Mouse (Mus musculus): ENCODE data around the gene Adam10. TPM values are rescaled to one million over a fixed set of nuclear protein-coding genes. Genes with fewer than 3 reads are reported as not detected.

The Adam10 gene
- polyA plus RNA-seq (2012; rRNA removed), result 37.8 and 42.9 TPM in 2 replicates

- peak; percentile 93 to 98 for DNase-seq (ENCODE audit: extremely low spot score in 1 of 2, low spot score in 1 of 2)
These were observed at the start of gene Adam10 for GRCm38 (mm10) chr9:70678682-70679131. Gene Adam10, plus strand, starts transcription at chr9:70678997.

GRCm38 (mm10) chr9:70629711-70630110, 49.1 kb upstream of the Adam10 start:
- no peak for DNase-seq (ENCODE audit: extremely low spot score in 1 of 2, low spot score in 1 of 2)

- no peak for DNase-seq (ENCODE audit: extremely low spot score in 1 of 2, low spot score in 1 of 2)
These were observed 47.1 kb upstream of the Adam10 start for GRCm38 (mm10) chr9:70631665-70632064.

GRCm38 (mm10) chr9:70636748-70637147, 42.0 kb upstream of the Adam10 start:
- no peak for DNase-seq (ENCODE audit: extremely low spot score in 1 of 2, low spot score in 1 of 2)

- DNase-seq (ENCODE audit: extremely low spot score in 1 of 2, low spot score in 1 of 2), result no peak
These were observed 28.5 kb upstream of the Adam10 start for GRCm38 (mm10) chr9:70650260-70650659.

- DNase-seq (ENCODE audit: extremely low spot score in 1 of 2, low spot score in 1 of 2), result no peak
These were observed 27.8 kb upstream of the Adam10 start for GRCm38 (mm10) chr9:70650994-70651393.

- DNase-seq (ENCODE audit: extremely low spot score in 1 of 2, low spot score in 1 of 2), result peak in 1 of 2 experiments; percentile 25
These were observed 26.6 kb upstream of the Adam10 start for GRCm38 (mm10) chr9:70652221-70652620.

GRCm38 (mm10) chr9:70653875-70654274, 24.9 kb upstream of the Adam10 start:
- no peak for DNase-seq (ENCODE audit: extremely low spot score in 1 of 2, low spot score in 1 of 2)

GRCm38 (mm10) chr9:70654496-70654895, 24.3 kb upstream of the Adam10 start:
- DNase-seq (ENCODE audit: extremely low spot score in 1 of 2, low spot score in 1 of 2), result peak in 1 of 2 experiments; percentile 36

GRCm38 (mm10) chr9:70655764-70656129, 23.1 kb upstream of the Adam10 start:
- DNase-seq (ENCODE audit: extremely low spot score in 1 of 2, low spot score in 1 of 2), result no peak

GRCm38 (mm10) chr9:70656130-70657007, 22.4 kb upstream of the Adam10 start, which contains the start of gene Gm10642:
Gene Gm10642, plus strand, starts transcription at chr9:70656251.
- DNase-seq (ENCODE audit: extremely low spot score in 1 of 2, low spot score in 1 of 2), result peak; percentile 62 to 64

GRCm38 (mm10) chr9:70657013-70657967, 21.5 kb upstream of the Adam10 start, which contains the start of gene Mindy2:
Gene Mindy2, minus strand, starts transcription at chr9:70657174.
- peak; percentile 88 to 97 for DNase-seq (ENCODE audit: extremely low spot score in 1 of 2, low spot score in 1 of 2)

- no peak for DNase-seq (ENCODE audit: extremely low spot score in 1 of 2, low spot score in 1 of 2)
These were observed 20.5 kb upstream of the Adam10 start for GRCm38 (mm10) chr9:70658266-70658665.

- DNase-seq (ENCODE audit: extremely low spot score in 1 of 2, low spot score in 1 of 2), result no peak
These were observed 13.9 kb upstream of the Adam10 start for GRCm38 (mm10) chr9:70664847-70665246.

GRCm38 (mm10) chr9:70665372-70666145, 13.2 kb upstream of the Adam10 start:
- DNase-seq (ENCODE audit: extremely low spot score in 1 of 2, low spot score in 1 of 2), result no peak

GRCm38 (mm10) chr9:70666811-70667210, 12.0 kb upstream of the Adam10 start:
- DNase-seq (ENCODE audit: extremely low spot score in 1 of 2, low spot score in 1 of 2), result no peak

- DNase-seq (ENCODE audit: extremely low spot score in 1 of 2, low spot score in 1 of 2), result no peak
These were observed 10.7 kb upstream of the Adam10 start for GRCm38 (mm10) chr9:70668048-70668447.

- DNase-seq (ENCODE audit: extremely low spot score in 1 of 2, low spot score in 1 of 2), result no peak
These were observed 9.6 kb upstream of the Adam10 start for GRCm38 (mm10) chr9:70669197-70669596.

GRCm38 (mm10) chr9:70670381-70670780, 8.4 kb upstream of the Adam10 start:
- DNase-seq (ENCODE audit: extremely low spot score in 1 of 2, low spot score in 1 of 2), result no peak

- no peak for DNase-seq (ENCODE audit: extremely low spot score in 1 of 2, low spot score in 1 of 2)
These were observed 7.5 kb upstream of the Adam10 start for GRCm38 (mm10) chr9:70671278-70671677.
